Mouse (Mus musculus): ENCODE measurements around the gene Gas7. TPM values are rescaled to one million over a fixed set of nuclear protein-coding genes. Genes with fewer than 3 reads are reported as not detected.

Gas7 gene
- total and polyA plus RNA-seq, 2 experiments from 2014 or later = 46.8 to 76.0 TPM

GRCm38 (mm10) chr11:67721485-67721884 is 266.2 kb downstream of the Gas7 start:
- H3K9ac ChIP-seq (replicated peaks; ENCODE audit: low read length) = no peak overlapping the region
- H3K27ac ChIP-seq = no peak overlapping the region
- DNase-seq (ENCODE audit: low spot score) = no peak
- ATAC-seq = no peak
- H3K4me2 ChIP-seq (ENCODE audit: low read depth, low read length) = no peak overlapping the region
- H3K9me3 ChIP-seq (ENCODE audit: low read length) = no peaks in the 10 kb centered on the region
- no peak for TF ChIP-seq CTCF (IDR thresholded peaks at IDR 0.05; ENCODE audit: low read depth)
- WGBS = 94% methylated on average over 5 of the region's 5 CpGs
- no peaks in the 10 kb centered on the region for H3K4me1 ChIP-seq (ENCODE audit: insufficient read depth, low read length)
- no peaks in the 10 kb centered on the region for H3K36me3 ChIP-seq (ENCODE audit: insufficient read depth, low read length)
- no peak overlapping the region for H3K4me3 ChIP-seq (ENCODE audit: low read length)
- H3K27me3 ChIP-seq (ENCODE audit: insufficient read depth, low read length) = no peaks in the 10 kb centered on the region

- H3K9me3 ChIP-seq (ENCODE audit: low read length) = no peaks in the 10 kb centered on the region
- H3K27me3 ChIP-seq (ENCODE audit: insufficient read depth, low read length) = no peaks in the 10 kb centered on the region
- H3K36me3 ChIP-seq (ENCODE audit: insufficient read depth, low read length) = no peaks in the 10 kb centered on the region
- no peak overlapping the region for H3K9ac ChIP-seq (replicated peaks; ENCODE audit: low read length)
- DNase-seq (ENCODE audit: low spot score) = no peak
- H3K4me1 ChIP-seq (ENCODE audit: insufficient read depth, low read length) = no peaks in the 10 kb centered on the region
- no peak overlapping the region for H3K4me2 ChIP-seq (ENCODE audit: low read depth, low read length)
- WGBS = 58% methylated on average over 7 of the region's 7 CpGs
- no peak for TF ChIP-seq CTCF (IDR thresholded peaks at IDR 0.05; ENCODE audit: low read depth)
- no peak overlapping the region for H3K27ac ChIP-seq
- no peak for ATAC-seq
- no peak overlapping the region for H3K4me3 ChIP-seq (ENCODE audit: low read length)
Observed at GRCm38 (mm10) chr11:67722399-67723156, 267.3 kb downstream of the Gas7 start.

DNA sequence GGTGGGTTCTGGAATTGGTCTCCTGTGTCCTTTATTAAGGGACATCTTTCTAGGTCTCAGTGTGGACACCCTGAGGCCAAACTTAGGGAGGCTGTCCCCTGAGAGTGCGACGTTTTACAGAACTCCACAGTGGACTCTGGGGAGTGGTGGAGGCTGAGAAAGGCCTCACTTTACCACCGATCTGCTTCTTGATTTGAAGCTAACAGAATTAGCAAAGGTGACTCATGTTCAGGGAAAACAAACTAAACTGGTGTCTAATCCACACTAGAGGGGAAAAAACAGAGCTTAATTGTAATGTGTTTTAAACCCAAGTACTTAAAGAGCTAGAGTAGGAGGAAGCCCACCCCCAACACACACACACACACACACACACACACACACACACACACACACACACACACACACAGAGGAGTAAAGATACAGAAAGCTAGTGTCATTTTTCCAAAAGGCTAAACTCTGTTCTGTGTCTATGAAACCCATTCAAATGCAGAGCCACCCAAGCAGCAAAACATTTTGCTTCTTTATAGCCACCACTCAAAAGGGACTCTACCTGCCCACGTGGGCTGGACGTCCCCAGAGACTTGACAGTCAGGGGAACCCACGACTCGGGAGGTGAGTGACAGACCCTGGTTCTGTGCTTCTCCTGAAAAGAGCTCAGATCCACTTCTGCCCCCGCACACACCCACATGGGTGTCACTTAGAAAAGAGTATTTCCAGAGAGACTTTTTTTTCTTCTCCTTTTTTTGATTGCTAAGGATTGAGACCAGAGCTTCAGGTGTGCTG is 268.2 kb downstream of the Gas7 start:
- H3K4me1 ChIP-seq (ENCODE audit: insufficient read depth, low read length) = no peaks in the 10 kb centered on the region
- ATAC-seq = no peak
- no peaks in the 10 kb centered on the region for H3K36me3 ChIP-seq (ENCODE audit: insufficient read depth, low read length)
- no peaks in the 10 kb centered on the region for H3K27me3 ChIP-seq (ENCODE audit: insufficient read depth, low read length)
- H3K9ac ChIP-seq (replicated peaks; ENCODE audit: low read length) = no peak overlapping the region
- H3K4me2 ChIP-seq (ENCODE audit: low read depth, low read length) = no peak overlapping the region
- TF ChIP-seq CTCF (IDR thresholded peaks at IDR 0.05; ENCODE audit: low read depth) = no peak
- no peak overlapping the region for H3K4me3 ChIP-seq (ENCODE audit: low read length)
- no peaks in the 10 kb centered on the region for H3K9me3 ChIP-seq (ENCODE audit: low read length)
- H3K27ac ChIP-seq = no peak overlapping the region
- no peak for DNase-seq (ENCODE audit: low spot score)
- WGBS = 71% methylated on average over 8 of the region's 8 CpGs

DNA sequence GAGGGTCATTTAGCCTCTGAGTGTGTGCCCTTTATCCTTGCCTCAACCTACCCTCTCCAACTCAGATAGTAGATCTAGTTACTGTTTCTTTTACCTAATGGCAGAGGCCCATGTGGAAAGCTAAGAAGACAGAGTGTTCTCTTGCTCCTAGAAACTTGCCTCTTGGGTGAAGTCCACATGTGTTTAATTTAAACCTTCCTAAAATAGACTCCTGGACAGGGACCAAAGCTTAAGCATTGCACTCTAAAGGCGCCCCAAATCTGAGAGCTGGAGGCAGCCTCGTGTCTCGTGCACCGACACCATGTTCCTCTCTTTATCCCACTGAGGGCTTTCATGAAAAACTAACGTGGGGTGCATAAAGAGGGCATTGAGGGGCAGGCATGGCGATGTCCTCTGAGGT is 271.9 kb downstream of the Gas7 start:
- DNase-seq (ENCODE audit: low spot score) = no peak
- WGBS = 79% methylated on average over 6 of the region's 6 CpGs
- ATAC-seq = no peak
- Histone ChIP-seq H3K36me3 (ENCODE audit: insufficient read depth, low read length) (no peaks in the 10 kb centered on the region), H3K9ac (replicated peaks; ENCODE audit: low read length) (no peak overlapping the region), H3K27ac (no peak overlapping the region), H3K9me3 (ENCODE audit: low read length) (no peaks in the 10 kb centered on the region), H3K4me1 (ENCODE audit: insufficient read depth, low read length) (no peaks in the 10 kb centered on the region), H3K4me3 (ENCODE audit: low read length) (no peak overlapping the region), H3K27me3 (ENCODE audit: insufficient read depth, low read length) (no peaks in the 10 kb centered on the region), H3K4me2 (ENCODE audit: low read depth, low read length) (no peak overlapping the region)
- no peak for TF ChIP-seq CTCF (IDR thresholded peaks at IDR 0.05; ENCODE audit: low read depth)

DNA sequence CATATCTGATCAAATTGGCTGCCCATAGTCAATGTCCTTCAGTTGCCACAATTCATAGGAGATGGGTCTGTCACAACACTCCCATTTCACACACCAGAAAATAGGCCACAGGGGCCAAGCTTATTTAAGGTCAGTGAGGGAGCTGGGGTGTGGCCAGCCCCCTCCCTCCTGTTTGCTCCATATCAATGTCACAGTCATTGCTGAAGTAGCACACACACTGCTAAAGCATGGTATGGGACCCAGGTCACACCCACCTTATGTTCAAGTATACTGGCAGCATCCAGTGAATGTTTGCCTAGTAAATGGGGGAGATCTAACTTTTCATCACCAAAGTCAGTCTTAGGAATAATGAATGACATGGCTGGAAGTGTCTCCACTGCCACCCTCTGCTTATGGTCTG is 273.5 kb downstream of the Gas7 start:
- H3K27me3 ChIP-seq (ENCODE audit: insufficient read depth, low read length) = no peaks in the 10 kb centered on the region
- H3K27ac ChIP-seq = no peak overlapping the region
- TF ChIP-seq CTCF (IDR thresholded peaks at IDR 0.05; ENCODE audit: low read depth) = no peak
- no peaks in the 10 kb centered on the region for H3K9me3 ChIP-seq (ENCODE audit: low read length)
- DNase-seq (ENCODE audit: low spot score) (no peak), ATAC-seq (no peak)
- no peak overlapping the region for H3K4me2 ChIP-seq (ENCODE audit: low read depth, low read length)
- no peak overlapping the region for H3K9ac ChIP-seq (replicated peaks; ENCODE audit: low read length)
- H3K36me3 ChIP-seq (ENCODE audit: insufficient read depth, low read length) = no peaks in the 10 kb centered on the region
- no peak overlapping the region for H3K4me3 ChIP-seq (ENCODE audit: low read length)
- no peaks in the 10 kb centered on the region for H3K4me1 ChIP-seq (ENCODE audit: insufficient read depth, low read length)

GRCm38 (mm10) chr11:67731056-67731455 is 275.8 kb downstream of the Gas7 start:
- TF ChIP-seq CTCF (IDR thresholded peaks at IDR 0.05; ENCODE audit: low read depth) = no peak
- Histone ChIP-seq H3K9ac (replicated peaks; ENCODE audit: low read length) (no peak overlapping the region), H3K27me3 (ENCODE audit: insufficient read depth, low read length) (no peaks in the 10 kb centered on the region), H3K36me3 (ENCODE audit: insufficient read depth, low read length) (no peaks in the 10 kb centered on the region), H3K4me2 (ENCODE audit: low read depth, low read length) (no peak overlapping the region), H3K4me1 (ENCODE audit: insufficient read depth, low read length) (no peaks in the 10 kb centered on the region), H3K27ac (no peak overlapping the region), H3K4me3 (ENCODE audit: low read length) (no peak overlapping the region), H3K9me3 (ENCODE audit: low read length) (no peaks in the 10 kb centered on the region)
- 96% methylated on average over 2 of the region's 2 CpGs for WGBS
- no peak for ATAC-seq
- no peak for DNase-seq (ENCODE audit: low spot score)

DNA sequence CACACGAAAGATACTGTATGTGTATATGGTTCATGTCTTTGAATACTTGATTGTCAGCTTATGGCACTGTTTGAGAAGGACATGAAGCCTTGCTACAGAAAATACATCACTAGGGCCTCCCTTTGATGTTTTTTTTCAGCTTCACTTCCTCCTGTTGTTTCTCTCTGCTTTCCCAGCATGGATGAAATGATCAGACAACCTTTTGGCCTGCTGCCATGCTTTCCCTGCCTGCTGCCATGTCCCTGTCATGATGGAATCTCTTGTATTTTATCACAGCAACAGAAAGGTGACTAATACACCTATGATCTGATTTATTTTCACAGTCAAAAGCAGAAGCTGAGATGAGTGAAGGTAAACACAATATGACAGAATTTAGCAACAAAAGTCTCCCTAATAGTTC is 278.5 kb downstream of the Gas7 start:
- Histone ChIP-seq H3K4me3 (ENCODE audit: low read length) (no peak overlapping the region), H3K9ac (replicated peaks; ENCODE audit: low read length) (no peak overlapping the region), H3K4me2 (ENCODE audit: low read depth, low read length) (no peak overlapping the region), H3K4me1 (ENCODE audit: insufficient read depth, low read length) (no peaks in the 10 kb centered on the region), H3K27me3 (ENCODE audit: insufficient read depth, low read length) (no peaks in the 10 kb centered on the region), H3K27ac (no peak overlapping the region), H3K36me3 (ENCODE audit: insufficient read depth, low read length) (no peaks in the 10 kb centered on the region), H3K9me3 (ENCODE audit: low read length) (no peaks in the 10 kb centered on the region)
- DNase-seq (ENCODE audit: low spot score) (no peak), ATAC-seq (no peak)
- TF ChIP-seq CTCF (IDR thresholded peaks at IDR 0.05; ENCODE audit: low read depth) = no peak
- 86% methylated on average over 1 of the region's 1 CpGs for WGBS

Measured in hindbrain, postnatal 0 days (tissue).